Mouse (Mus musculus) adrenal gland, adult 18-20 months (tissue): ENCODE measurements around the gene Stab1. TPM values are rescaled to one million over a fixed set of nuclear protein-coding genes. Genes with fewer than 3 reads are reported as not detected.
A peak's percentile ranks its signal among the peaks of the same experiment; 100 is the strongest.

Experiments
- DNase-seq, 2 experiments: peaks; one replicate each; pipeline ENCODE4 v3.0.0; 2021 to 2022; ENCODE audit warnings: low spot score in 2 of 2
- long read RNA-seq, 2 experiments: library from polyadenylated mRNA; stranded (forward); transcript quantifications; one replicate each; pipeline ENCODE4 v2.0.0; 2021
- total RNA-seq, 2 experiments: library from RNA; stranded (reverse); gene quantifications; 1 replicate in 1 of 2; 2 replicates in 1 of 2; pipeline ENCODE4 v1.2.3; 2021

The Stab1 gene
- 10 to 100 TPM; 83.4 to 93.7 TPM for total RNA-seq
- long read RNA-seq, experiment 1, partial matches to known transcripts = 8 of 16 reads
- long read RNA-seq, experiment 1, other reads (novel, unspliced or antisense) = 5 of 16 reads
- long read RNA-seq, experiment 2, partial matches to known transcripts = 18 of 28 reads
- long read RNA-seq, experiment 2, other reads (novel, unspliced or antisense) = 9 of 28 reads

GRCm38 (mm10) chr14:31168425-31168824 is at the start of gene Stab1:
Gene Stab1, minus strand, starts transcription at chr14:31168641.
- peak in 1 of 2 experiments; percentile 21 for DNase-seq

DNA sequence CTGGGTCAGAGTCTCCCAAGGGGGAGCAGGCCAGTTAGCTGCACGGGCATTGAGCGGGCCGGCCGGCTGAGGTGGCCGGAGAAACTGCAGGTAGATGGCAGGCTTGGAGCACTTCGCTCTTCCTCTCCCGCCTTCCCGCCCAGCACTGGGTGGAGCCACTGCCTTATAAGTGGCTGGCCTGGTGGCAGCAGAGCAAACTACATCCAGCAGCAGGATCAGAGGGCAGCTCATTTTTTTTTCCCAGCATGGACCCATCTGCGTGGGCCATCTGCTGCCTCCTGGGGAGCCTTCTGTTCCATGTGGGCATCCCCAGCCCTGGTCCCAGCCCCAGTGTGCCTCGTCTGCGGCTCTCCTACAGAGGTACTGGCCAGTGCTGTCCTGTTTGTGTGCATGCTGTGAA is 49.2 kb upstream of the Stab1 start, which contains the start of gene Sema3g:
Gene Sema3g, plus strand, starts transcription at position 195 of the 400 bp plus-strand sequence.
- DNase-seq = peak in 1 of 2 experiments; percentile 52

DNA sequence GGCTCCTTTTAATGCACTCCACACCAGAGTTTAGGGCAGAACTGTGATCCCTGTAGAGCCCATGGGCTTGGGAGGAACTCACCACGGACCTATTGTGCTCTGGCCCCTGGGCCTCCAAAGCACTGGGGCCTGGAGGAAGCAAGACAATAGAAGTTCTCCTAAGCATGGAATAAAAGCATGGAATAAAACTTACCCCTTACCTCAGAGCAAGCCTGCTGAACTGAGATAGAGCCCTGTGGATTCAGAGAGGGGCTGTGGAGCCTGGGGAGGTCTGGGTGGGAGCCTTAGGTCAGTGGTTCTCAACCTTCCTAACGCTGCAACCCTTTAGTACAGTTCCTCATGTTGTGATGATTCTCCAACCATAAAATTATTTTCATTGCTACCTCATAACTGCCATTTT is 48.4 kb upstream of the Stab1 start, which contains the start of gene Nisch:
Gene Nisch, minus strand, starts transcription at position 101 of the 400 bp plus-strand sequence.
- no peak for DNase-seq

DNA sequence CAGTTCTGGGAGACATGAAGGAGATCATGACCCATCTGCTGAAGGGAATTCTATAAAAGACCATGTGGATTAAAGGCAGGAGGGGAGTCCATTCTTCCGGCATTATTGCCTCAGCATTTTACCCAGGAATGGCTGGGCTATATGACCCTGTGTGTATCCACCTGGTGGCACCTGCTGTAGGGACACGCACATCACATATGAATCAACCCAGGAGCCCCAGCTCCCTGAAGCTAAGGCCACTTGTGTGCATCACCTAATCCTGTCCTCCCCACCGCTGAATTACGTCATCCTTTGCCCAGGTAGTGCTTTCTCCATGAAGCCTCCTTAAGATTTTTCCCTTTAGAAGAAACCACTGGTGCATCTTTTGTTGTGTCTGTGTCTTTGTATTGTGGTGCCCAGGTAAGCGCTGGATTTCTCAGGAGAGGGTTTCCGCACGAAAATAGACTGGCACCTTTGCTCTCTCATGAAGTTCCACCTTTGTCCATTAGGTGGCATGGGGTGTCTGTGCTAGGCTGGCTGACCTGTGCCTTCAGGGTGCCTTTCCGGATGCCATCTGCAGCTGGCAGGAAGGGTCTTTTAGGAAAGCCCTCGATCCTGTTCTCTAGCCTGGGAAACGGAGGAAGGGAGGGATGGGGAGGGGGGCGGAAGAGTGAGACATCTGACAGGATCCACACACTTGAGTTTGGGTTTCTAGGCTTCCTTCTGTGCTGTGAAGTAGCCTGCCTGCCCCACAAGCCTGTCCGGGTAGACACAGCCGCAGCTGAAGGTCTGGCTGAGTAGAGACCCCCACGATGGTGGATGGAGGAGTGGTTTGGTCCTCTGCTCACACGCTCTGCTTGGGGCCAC is 46.9 kb upstream of the Stab1 start:
- peak; percentile 51 to 61 for DNase-seq

DNA sequence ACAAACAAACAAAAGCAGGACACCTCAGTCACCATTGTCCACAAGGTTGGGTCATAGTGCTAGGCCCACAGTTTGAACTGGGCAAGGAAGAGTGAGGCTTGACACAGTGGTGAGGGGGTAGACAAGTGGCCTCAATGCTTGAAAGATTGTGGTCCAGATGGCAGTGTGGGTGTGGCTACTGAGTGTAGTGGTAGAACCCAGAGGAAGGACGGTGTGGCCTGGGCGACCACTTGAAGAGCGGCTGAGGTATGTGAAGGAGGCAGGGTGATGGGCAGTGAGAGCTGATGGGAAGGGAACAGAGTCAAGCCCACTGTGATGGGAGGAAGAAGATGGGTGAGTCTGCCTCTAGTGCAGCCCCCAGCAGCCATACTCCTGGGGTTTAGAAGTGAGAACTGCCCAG is 46.2 kb upstream of the Stab1 start:
- DNase-seq = no peak

- DNase-seq = no peak
These were observed 45.4 kb upstream of the Stab1 start for GRCm38 (mm10) chr14:31213868-31214267.

DNA sequence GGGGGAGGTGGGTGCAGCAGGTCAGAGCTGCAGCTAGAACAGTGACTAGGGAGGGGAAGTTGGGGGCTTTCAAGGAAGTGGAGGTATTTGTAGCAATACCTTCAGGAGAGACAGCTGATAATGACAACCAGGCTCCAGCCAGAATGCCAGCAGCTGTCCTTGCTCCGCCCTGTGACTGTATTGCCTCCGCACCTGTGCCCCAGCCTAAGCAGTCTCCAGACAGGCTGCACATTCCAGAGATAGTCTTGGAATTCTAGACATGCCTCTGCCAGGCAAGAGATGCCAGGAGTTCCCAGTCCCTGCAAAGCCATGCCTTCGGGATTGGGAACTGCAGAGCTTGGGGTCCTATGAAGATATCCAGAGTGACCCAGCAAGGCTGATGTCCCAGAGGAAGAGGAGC is 44.1 kb upstream of the Stab1 start:
- no peak for DNase-seq

DNA sequence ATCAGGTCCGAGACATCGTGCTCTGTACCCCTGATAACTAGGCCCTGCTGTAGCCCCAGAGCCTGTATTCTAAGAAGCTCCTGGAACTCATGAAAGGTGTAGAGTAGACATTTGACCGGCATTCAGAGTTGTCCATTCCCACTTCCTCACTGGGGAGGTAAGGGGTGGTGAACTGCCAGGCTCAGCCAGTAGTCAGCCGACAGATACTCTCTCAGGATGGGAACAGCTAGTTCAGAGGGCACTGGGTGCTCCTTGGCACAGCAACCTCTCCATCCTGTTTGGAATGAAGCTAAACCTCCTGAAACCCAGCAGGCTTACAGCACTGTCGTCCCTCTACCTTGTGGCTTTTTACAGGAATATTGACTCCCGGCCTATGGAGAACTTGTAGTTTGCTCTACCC is 43.4 kb upstream of the Stab1 start:
- no peak for DNase-seq

DNA sequence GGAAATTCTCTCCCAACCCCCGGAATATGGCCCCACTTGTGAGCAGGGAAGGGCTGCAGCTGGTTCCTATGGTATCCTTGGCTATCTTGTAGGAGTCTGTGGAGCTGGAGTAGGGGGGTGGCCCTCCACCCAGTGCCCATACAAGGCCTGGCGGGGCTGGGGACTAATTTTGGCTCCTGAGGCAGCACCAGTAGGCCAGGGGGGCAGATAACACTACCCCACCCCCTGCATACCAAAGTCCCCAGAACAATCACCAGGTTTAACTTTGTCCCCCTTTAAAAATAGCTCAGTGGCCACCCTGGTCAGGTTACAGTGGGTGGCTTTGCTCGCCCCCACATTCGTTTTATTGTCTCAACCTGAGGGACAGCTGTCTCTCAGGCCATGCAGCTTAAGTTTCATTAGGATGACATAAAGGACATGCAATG is 40.7 kb upstream of the Stab1 start:
- DNase-seq = no peak

- DNase-seq = no peak
These were observed 39.6 kb upstream of the Stab1 start, which contains the start of gene Tnnc1 for GRCm38 (mm10) chr14:31208084-31208483. Gene Tnnc1, plus strand, starts transcription at chr14:31208312.

- peak in 1 of 2 experiments; percentile 29 for DNase-seq
These were observed 38.8 kb upstream of the Stab1 start for GRCm38 (mm10) chr14:31207070-31207830.

GRCm38 (mm10) chr14:31206472-31206981 is 38.1 kb upstream of the Stab1 start:
- DNase-seq = peak; percentile 95 to 96

GRCm38 (mm10) chr14:31205562-31206467 is 37.4 kb upstream of the Stab1 start:
- DNase-seq = peak; percentile 48 to 58

- no peak for DNase-seq
These were observed 36.8 kb upstream of the Stab1 start for GRCm38 (mm10) chr14:31205244-31205561.

DNA sequence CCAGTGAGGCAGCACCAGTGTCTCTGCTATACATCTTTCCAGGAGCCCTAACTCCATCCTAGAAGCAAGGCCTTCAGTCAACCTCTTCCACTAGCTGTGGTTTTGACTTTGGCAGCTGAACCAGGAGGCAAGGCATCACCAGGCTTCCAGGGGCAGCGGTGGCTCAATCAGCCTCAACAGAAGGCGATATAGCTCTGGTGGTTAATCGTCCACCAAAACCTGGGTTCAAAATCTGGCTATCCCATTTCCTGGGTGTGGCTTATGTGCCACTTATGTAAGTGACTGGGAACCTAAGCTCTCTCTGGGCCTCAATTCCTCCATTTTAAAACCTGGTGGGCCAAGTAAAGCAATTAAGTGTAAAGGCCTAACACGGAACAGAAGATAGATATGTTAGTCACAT is 36.4 kb upstream of the Stab1 start:
- no peak for DNase-seq

GRCm38 (mm10) chr14:31200038-31200437 is 31.6 kb upstream of the Stab1 start:
- no peak for DNase-seq

DNA sequence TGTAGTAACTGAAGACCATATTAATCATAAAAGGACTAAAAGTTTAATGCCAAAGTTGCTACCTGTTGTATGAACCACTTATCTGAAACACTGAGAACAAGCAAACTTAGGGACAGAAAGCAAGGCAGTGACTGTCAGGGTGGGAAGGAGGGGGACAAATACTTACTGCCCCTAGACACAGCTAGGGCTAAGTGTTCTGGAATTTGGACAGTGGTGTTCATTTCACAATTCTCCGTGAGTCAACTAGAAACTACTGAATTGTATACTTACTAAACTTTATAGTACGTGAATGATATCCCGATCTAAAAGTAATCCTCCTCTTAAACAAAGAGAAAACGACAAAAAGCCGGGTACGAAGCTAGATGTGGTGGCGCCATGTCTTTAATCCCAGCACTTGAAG is 31.2 kb upstream of the Stab1 start:
- DNase-seq = no peak

DNA sequence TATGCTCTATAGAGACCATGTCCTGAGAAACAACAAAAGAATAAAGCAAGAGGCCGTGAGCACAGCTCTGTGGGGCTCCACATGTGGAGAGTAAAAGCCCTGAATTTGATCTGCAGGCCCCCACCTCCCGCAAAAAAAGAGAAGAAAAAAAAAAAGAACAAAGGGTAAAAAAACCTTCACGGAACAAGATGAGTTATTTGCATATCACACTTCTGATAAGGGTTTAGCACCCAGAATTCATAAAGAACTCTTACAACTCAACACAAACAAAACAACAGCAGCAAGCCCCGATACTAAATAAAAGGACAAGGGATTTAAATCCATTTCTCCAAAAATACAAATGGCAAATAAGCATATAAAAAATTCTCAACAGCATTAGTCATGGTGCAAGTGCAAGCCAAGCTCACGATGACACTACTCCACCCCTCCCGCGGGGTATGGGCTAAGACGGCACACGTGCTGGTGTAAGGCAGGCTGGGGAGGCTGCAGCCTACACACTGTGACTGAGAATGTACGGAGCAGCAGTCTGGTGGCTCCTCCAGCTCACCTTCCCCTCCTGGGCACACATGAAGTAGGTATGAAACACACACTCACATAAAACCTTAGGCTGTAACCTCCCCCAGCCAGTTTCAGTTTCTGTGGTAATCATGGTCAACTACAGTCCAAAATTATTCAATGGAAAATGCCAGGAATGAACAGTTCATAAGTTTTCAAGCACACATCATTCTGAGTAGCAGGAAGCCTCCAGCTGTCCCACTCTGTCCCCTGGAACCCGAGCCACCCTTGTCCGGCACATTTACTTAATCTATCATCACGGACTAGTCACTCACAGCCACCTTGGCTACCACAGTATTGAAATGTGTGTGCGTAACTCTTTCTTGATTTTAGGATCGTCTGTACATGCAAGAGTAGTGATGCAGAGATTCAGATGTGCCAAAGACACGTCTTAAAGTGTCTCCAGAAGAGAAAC is 29.4 kb upstream of the Stab1 start:
- peak in 1 of 2 experiments; percentile 52 for DNase-seq

DNA sequence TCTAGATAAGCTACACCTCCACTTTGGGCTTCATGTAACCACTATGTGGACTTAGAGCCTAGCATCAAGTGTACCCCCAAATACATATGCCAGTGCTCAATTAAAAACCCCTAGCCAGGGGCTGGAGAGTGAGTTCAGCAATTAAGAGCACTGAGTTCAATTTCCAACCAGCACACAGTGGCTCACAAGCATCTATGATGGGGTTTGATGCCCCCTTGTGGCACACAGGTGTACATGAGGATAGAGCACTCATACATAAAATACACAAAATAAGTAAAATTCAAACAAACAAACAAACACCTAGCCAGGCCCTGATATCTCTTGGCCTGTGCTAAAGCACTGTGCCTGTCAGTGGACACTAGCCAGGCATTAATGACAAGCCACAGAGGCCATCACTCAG is 27.5 kb upstream of the Stab1 start:
- DNase-seq = no peak
